Mouse (Mus musculus): ENCODE data around the gene Fam151a. TPM values are rescaled to one million over a fixed set of nuclear protein-coding genes. Genes with fewer than 3 reads are reported as not detected.

Fam151a gene
- polyA plus RNA-seq, 2 experiments, result 0.43 to 1.1 TPM

DNA sequence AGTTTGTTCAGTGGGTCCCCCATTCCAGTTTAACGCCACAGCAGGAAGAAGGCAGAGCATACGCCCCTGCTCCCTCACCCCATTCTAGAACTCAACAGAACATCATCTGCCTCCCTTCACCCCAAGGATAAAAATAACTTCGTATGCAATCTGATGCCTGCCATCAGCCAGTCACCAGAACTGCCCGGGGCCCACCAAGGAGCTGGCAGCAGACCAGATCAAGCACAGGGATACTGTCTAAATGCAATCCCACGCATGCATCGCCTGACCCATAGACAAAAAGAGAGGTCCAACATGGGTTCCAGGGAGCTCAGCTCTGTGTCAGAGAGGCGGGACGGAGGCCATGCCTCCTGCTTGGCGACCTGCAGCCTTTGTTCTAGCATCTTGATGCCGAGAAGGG lies 49.4 kb downstream of the Fam151a start:
- H3K4me3 ChIP-seq (replicated peaks; ENCODE audit: low read length), result no peak overlapping the region
- peaks cover 77% of the 10 kb centered on the region for H3K4me1 ChIP-seq (ENCODE audit: control insufficient read depth, insufficient read depth, low read length)
- TF ChIP-seq POLR2A (IDR thresholded peaks at IDR 0.05; ENCODE audit: borderline replicate concordance, extremely low read depth, insufficient read depth, insufficient read length), result no peak
- no peaks in the 10 kb centered on the region for H3K36me3 ChIP-seq (ENCODE audit: control insufficient read depth, insufficient read depth, low read length)
- 68% methylated on average over 10 of the region's 10 CpGs for WGBS
- DNase-seq (ENCODE audit: low spot score) (no peak), ATAC-seq (ENCODE audit: low FRiP score, low read depth) (no peak)
- no peak overlapping the region for H3K4me2 ChIP-seq (replicated peaks; ENCODE audit: low read depth, low read length, severe bottlenecking)
- no peaks in the 10 kb centered on the region for H3K27me3 ChIP-seq (ENCODE audit: control insufficient read depth, insufficient read depth, low read length)
- peak overlapping the region; percentile 62; the same call in 1 of the 2 replicates for H3K27ac ChIP-seq (replicated peaks; ENCODE audit: low read depth, low read length)
- no peak overlapping the region for H3K9ac ChIP-seq (ENCODE audit: low read depth, low read length, severe bottlenecking)
- H3K9me3 ChIP-seq (ENCODE audit: control insufficient read depth, low read length), result no peaks in the 10 kb centered on the region

DNA sequence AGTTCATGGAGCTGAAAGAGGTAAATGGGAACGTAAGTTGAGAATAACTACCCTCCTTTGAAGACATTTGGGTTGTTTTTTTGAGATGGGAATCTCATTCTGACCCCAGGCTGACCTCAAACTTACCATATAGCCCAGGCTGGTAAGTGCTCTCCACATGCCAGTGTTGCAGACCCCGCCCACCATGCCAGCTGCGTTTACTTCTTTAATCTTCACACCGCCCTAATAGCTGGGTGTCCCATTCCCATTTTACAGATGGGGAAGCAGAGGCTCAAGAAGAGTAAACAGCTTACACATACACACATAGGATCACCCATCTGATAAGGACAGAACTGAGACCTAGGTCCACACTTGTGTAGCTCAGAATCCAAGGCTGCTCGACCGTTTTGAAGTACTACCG lies 51.1 kb downstream of the Fam151a start:
- TF ChIP-seq POLR2A (IDR thresholded peaks at IDR 0.05; ENCODE audit: borderline replicate concordance, extremely low read depth, insufficient read depth, insufficient read length), result no peak
- no peak overlapping the region for H3K4me2 ChIP-seq (replicated peaks; ENCODE audit: low read depth, low read length, severe bottlenecking)
- 88% methylated on average over 7 of the region's 7 CpGs for WGBS
- DNase-seq (ENCODE audit: low spot score), result no peak
- peaks cover 72% of the 10 kb centered on the region for H3K4me1 ChIP-seq (ENCODE audit: control insufficient read depth, insufficient read depth, low read length)
- H3K9ac ChIP-seq (ENCODE audit: low read depth, low read length, severe bottlenecking), result no peak overlapping the region
- H3K27ac ChIP-seq (replicated peaks; ENCODE audit: low read depth, low read length), result peak overlapping the region; percentile 91; the same call in 1 of the 2 replicates
- no peaks in the 10 kb centered on the region for H3K27me3 ChIP-seq (ENCODE audit: control insufficient read depth, insufficient read depth, low read length)
- ATAC-seq (ENCODE audit: low FRiP score, low read depth), result no peak
- no peaks in the 10 kb centered on the region for H3K36me3 ChIP-seq (ENCODE audit: control insufficient read depth, insufficient read depth, low read length)
- no peak overlapping the region for H3K4me3 ChIP-seq (replicated peaks; ENCODE audit: low read length)
- no peaks in the 10 kb centered on the region for H3K9me3 ChIP-seq (ENCODE audit: control insufficient read depth, low read length)

DNA sequence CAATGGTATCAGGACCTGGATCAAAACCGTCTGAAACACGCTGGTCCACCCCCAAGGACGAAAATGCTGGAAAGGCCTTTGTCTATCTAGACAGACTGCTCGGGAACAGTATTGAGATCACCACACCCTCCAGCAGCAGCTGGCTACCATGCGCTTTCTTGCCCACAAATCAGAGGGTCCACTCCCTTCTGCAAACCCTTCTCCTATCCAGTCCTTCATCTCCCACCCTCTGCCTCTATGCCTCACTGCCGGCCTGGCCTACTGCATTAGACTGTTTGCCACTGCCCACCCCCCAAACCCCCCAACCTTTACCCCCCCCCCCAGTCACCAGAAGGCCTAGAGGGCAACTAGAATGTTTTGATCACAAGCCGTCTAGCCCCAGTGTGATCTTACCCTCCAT lies 51.7 kb downstream of the Fam151a start:
- DNase-seq (ENCODE audit: low spot score), result no peak
- Histone ChIP-seq H3K4me1 (ENCODE audit: control insufficient read depth, insufficient read depth, low read length) (peaks cover 66% of the 10 kb centered on the region), H3K9me3 (ENCODE audit: control insufficient read depth, low read length) (no peaks in the 10 kb centered on the region), H3K9ac (ENCODE audit: low read depth, low read length, severe bottlenecking) (no peak overlapping the region), H3K36me3 (ENCODE audit: control insufficient read depth, insufficient read depth, low read length) (no peaks in the 10 kb centered on the region), H3K4me2 (replicated peaks; ENCODE audit: low read depth, low read length, severe bottlenecking) (no peak overlapping the region), H3K27ac (replicated peaks; ENCODE audit: low read depth, low read length) (peak overlapping the region; percentile 91), H3K4me3 (replicated peaks; ENCODE audit: low read length) (no peak overlapping the region), H3K27me3 (ENCODE audit: control insufficient read depth, insufficient read depth, low read length) (no peaks in the 10 kb centered on the region)
- no peak for TF ChIP-seq POLR2A (IDR thresholded peaks at IDR 0.05; ENCODE audit: borderline replicate concordance, extremely low read depth, insufficient read depth, insufficient read length)
- ATAC-seq (ENCODE audit: low FRiP score, low read depth), result no peak
- 67% methylated on average over 7 of the region's 7 CpGs for WGBS

DNA sequence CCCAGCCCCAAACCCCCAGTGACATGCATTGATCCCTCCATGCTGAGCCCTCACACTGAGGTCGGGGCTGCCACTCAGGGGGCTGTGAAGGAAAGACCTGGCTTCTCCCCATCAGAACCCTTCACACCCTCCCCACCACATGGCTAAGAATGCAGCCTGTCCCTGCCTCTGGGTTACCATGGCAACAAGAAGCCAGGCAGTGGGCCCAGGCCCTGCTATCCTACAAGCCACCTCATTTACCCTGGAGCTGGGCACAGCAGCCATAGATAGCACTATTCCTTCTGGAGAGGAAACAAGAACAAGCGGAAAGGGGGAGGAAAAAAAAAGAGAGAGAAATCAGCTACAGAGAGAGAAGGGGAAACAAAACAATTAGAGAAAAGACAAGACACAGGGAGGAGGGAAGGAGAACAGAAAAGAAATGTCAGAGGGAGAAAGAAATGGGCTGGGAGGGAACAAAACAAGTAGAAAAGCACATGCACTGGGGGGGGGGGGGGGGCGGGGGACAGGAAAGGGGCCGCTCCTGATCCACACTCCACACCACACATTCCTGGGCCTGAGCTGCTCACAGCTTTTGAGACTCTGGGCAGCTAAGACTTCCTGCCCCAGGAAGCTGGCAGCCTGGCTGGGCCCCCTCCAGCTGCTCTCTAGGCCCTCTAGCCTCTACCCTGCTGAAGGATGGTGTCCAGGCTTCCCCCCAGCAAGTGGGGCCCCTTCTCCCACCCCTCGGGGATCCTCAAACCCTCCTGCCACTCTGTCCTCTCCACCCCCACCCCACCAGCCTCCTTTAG lies 52.3 kb downstream of the Fam151a start:
- peak overlapping the region; percentile 11; the same call in 1 of the 2 replicates for H3K4me2 ChIP-seq (replicated peaks; ENCODE audit: low read depth, low read length, severe bottlenecking)
- ATAC-seq (ENCODE audit: low FRiP score, low read depth), result peak; percentile 82
- H3K9me3 ChIP-seq (ENCODE audit: control insufficient read depth, low read length), result no peaks in the 10 kb centered on the region
- H3K27me3 ChIP-seq (ENCODE audit: control insufficient read depth, insufficient read depth, low read length), result no peaks in the 10 kb centered on the region
- H3K4me1 ChIP-seq (ENCODE audit: control insufficient read depth, insufficient read depth, low read length), result peaks cover 61% of the 10 kb centered on the region
- H3K27ac ChIP-seq (replicated peaks; ENCODE audit: low read depth, low read length), result peak overlapping the region; percentile 91
- 7% methylated on average over 3 of the region's 5 CpGs for WGBS
- H3K36me3 ChIP-seq (ENCODE audit: control insufficient read depth, insufficient read depth, low read length), result no peaks in the 10 kb centered on the region
- 0 out of 2 replicates have a peak overlapping the region, but pooled peaks have one; percentile 21 for H3K9ac ChIP-seq (ENCODE audit: low read depth, low read length, severe bottlenecking)
- peak; percentile 69 for DNase-seq (ENCODE audit: low spot score)
- H3K4me3 ChIP-seq (replicated peaks; ENCODE audit: low read length), result no peak overlapping the region
- TF ChIP-seq POLR2A (IDR thresholded peaks at IDR 0.05; ENCODE audit: borderline replicate concordance, extremely low read depth, insufficient read depth, insufficient read length), result no peak

DNA sequence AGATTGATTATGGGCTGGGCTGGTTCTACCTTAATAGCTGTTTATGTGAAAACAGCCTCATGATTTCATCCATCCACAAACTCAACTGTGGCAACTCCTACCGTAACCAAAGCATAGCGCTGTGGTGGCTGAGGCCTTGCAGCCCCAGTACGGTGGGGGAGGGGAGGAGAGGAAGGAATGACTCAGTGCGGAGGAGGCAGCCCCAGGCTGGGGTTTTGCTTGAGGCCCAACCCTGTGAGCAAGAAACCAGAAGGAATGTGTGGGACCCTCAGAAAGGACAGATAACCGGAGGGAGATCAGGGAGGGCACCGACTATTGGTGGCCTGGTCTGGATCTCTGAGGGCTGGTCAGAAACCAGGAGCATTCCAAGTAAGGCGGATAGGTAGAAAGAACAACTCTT lies 54.1 kb downstream of the Fam151a start:
- Histone ChIP-seq H3K27ac (replicated peaks; ENCODE audit: low read depth, low read length) (peak overlapping the region; percentile 91), H3K27me3 (ENCODE audit: control insufficient read depth, insufficient read depth, low read length) (no peaks in the 10 kb centered on the region), H3K4me3 (replicated peaks; ENCODE audit: low read length) (no peak overlapping the region), H3K9me3 (ENCODE audit: control insufficient read depth, low read length) (no peaks in the 10 kb centered on the region), H3K4me2 (replicated peaks; ENCODE audit: low read depth, low read length, severe bottlenecking) (no peak overlapping the region), H3K9ac (ENCODE audit: low read depth, low read length, severe bottlenecking) (0 out of 2 replicates have a peak overlapping the region, but pooled peaks have one; percentile 13), H3K4me1 (ENCODE audit: control insufficient read depth, insufficient read depth, low read length) (peaks cover 57% of the 10 kb centered on the region), H3K36me3 (ENCODE audit: control insufficient read depth, insufficient read depth, low read length) (no peaks in the 10 kb centered on the region)
- TF ChIP-seq POLR2A (IDR thresholded peaks at IDR 0.05; ENCODE audit: borderline replicate concordance, extremely low read depth, insufficient read depth, insufficient read length), result no peak
- no peak; the same call in 1 of the 2 replicates for ATAC-seq (ENCODE audit: low FRiP score, low read depth)
- 38% methylated on average over 7 of the region's 7 CpGs for WGBS
- DNase-seq (ENCODE audit: low spot score), result peak; percentile 49
